Mouse (Mus musculus) spleen, adult 2 months (tissue): ENCODE data around the gene Eef1a1. TPM values are rescaled to one million over a fixed set of nuclear protein-coding genes. Genes with fewer than 3 reads are reported as not detected.
"Not testable (repeated sequence)": the region's sequence is repeated elsewhere in the genome, so short reads cannot be mapped to it uniquely, and the experiment has no call there.

Experiments
- DNase-seq, 2 experiments: peaks; one replicate each; pipeline versions ENCODE4 v3.0.0 to v3.0.0-alpha.2; 2012 to 2021; ENCODE audit warnings: low spot score in 2 of 2, low read depth in 1 of 2
- H3K27ac ChIP-seq: fragments of 200-500 bp; 2 replicates; pipeline ENCODE4 v1.5.1; 2012; ENCODE audit warnings: low read length, inconsistent platforms; ENCODE audit not compliant: insufficient read depth
- H3K27me3 ChIP-seq: fragments of 200-500 bp; 2 replicates; pipeline ENCODE4 v1.6.1; 2012; ENCODE audit warnings: mild to moderate bottlenecking, moderate library complexity, low read length, inconsistent platforms; ENCODE audit not compliant: control insufficient read depth, insufficient read depth
- H3K36me3 ChIP-seq: fragments of 200-500 bp; 2 replicates; pipeline ENCODE4 v1.6.1; 2012; ENCODE audit warnings: mild to moderate bottlenecking, low read length, inconsistent platforms; ENCODE audit not compliant: control insufficient read depth, insufficient read depth
- H3K4me1 ChIP-seq: fragments of 200-500 bp; 2 replicates; pipeline ENCODE4 v1.6.1; 2011; ENCODE audit warnings: inconsistent platforms; ENCODE audit not compliant: control insufficient read depth, insufficient read depth, insufficient read length
- H3K4me3 ChIP-seq: fragments of 200-500 bp; 2 replicates; pipeline ENCODE4 v1.5.1; 2011; ENCODE audit warnings: mild to moderate bottlenecking, inconsistent platforms; ENCODE audit not compliant: insufficient read depth, insufficient read length; ENCODE audit errors: extremely low read depth
- CTCF ChIP-seq: fragments of 200-500 bp; IDR thresholded peaks from 2 replicates; pipeline ENCODE4 v1.5.1; 2011; ENCODE audit warnings: mild to moderate bottlenecking, inconsistent platforms; ENCODE audit not compliant: insufficient read depth, insufficient read length, insufficient replicate concordance; ENCODE audit errors: extremely low read depth
- POLR2A ChIP-seq: fragments of 200-500 bp; IDR thresholded peaks from 2 replicates; pipeline ENCODE4 v1.6.1; 2011; ENCODE audit warnings: low read depth, low read length, inconsistent platforms
- WGBS: fragments of 180-500 bp; shearing (Covaris S2); methylation state at CpG from one replicate; pipeline ENCODE4 v1.1.7; 2018; 5-methylcytosine and 5-hydroxymethylcytosine counted together
- polyA plus RNA-seq: library from polyadenylated mRNA; depleted of rRNA; stranded (reverse); fragments of >200 nt; gene quantifications from 2 replicates; pipeline ENCODE4 v1.2.3, GENCODE M21; 2012

Gene Eef1a1
- polyA plus RNA-seq, 1 experiment: 2,890 TPM

GRCm38 (mm10) chr9:78503223-78504079, 14.5 kb upstream of the Eef1a1 start:
- DNase-seq: no peak
- H3K36me3 ChIP-seq: no peaks in the 10 kb centered on the region

GRCm38 (mm10) chr9:78501284-78501683, 12.3 kb upstream of the Eef1a1 start:
- H3K36me3 ChIP-seq: no peaks in the 10 kb centered on the region
- DNase-seq: no peak
- 89% methylated on average over 4 of the region's 4 CpGs for WGBS
- no peak overlapping the region for H3K27ac ChIP-seq
- H3K4me3 ChIP-seq: no peak overlapping the region
- H3K27me3 ChIP-seq: no peaks in the 10 kb centered on the region
- TF ChIP-seq CTCF: no peak
- TF ChIP-seq POLR2A: no peak
- no peaks in the 10 kb centered on the region for H3K4me1 ChIP-seq

More at GRCm38 (mm10) chr9:78503223-78504079, 14.5 kb upstream of the Eef1a1 start:
- no peak overlapping the region for H3K4me3 ChIP-seq
- H3K27me3 ChIP-seq: no peaks in the 10 kb centered on the region
- no peak overlapping the region for H3K27ac ChIP-seq
- 75% methylated on average over 6 of the region's 6 CpGs for WGBS
- TF ChIP-seq CTCF (no peak), POLR2A (no peak)
- no peaks in the 10 kb centered on the region for H3K4me1 ChIP-seq

- H3K4me1 ChIP-seq: no peaks in the 10 kb centered on the region
- WGBS: 93% methylated on average over 3 of the region's 3 CpGs
- TF ChIP-seq POLR2A (no peak), CTCF (no peak)
- no peaks in the 10 kb centered on the region for H3K27me3 ChIP-seq
- no peaks in the 10 kb centered on the region for H3K36me3 ChIP-seq
- no peak for DNase-seq
- H3K27ac ChIP-seq: no peak overlapping the region
- H3K4me3 ChIP-seq: no peak overlapping the region
Measured at GRCm38 (mm10) chr9:78500386-78500785, 11.4 kb upstream of the Eef1a1 start.

DNA sequence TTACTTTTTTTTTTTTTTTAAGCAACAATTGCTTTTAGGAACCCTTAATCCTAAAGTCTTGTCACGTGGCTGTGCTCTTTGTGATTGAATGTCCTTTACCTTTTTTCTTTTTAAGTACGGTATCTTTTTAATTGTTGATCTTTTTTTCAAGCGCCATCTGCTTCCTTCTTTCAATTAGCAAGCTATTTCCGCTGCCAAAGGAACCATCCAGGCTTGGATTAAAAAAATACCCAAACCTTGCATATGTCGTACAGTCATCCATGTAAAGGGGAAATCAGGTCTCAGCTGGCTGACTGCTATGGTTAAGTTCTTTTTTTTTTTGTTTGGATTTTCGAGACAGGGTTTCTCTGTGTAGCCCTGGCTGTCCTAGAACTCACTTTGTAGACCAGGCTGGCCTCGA, 4.2 kb upstream of the Eef1a1 start:
- DNase-seq: no peak
- no peaks in the 10 kb centered on the region for H3K4me1 ChIP-seq
- H3K4me3 ChIP-seq: no peak overlapping the region
- H3K27ac ChIP-seq: no peak overlapping the region
- no peaks in the 10 kb centered on the region for H3K27me3 ChIP-seq
- TF ChIP-seq CTCF: no peak
- TF ChIP-seq POLR2A: no peak
- 60% methylated on average over 7 of the region's 7 CpGs for WGBS
- H3K36me3 ChIP-seq: no peaks in the 10 kb centered on the region

DNA sequence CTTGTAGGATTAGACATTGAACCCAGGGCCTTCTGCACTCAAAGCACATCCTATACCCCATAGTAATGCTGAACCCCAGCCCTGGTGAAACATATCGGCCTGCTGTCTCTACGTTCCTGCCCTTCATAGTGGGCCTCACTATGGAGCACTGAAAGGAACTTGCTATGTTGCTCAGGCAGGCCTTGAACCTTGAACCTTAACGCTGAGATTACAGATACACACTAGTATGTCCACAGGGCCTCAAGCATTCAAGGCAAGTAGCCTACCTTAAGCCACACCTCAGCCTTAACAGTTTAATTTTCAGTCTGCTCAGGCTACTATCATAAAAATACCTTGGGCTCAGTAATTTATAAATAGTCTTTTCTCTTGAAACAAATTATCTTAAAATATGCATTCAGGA, 3.3 kb upstream of the Eef1a1 start:
- H3K4me3 ChIP-seq: no peak overlapping the region
- H3K27me3 ChIP-seq: no peaks in the 10 kb centered on the region

GRCm38 (mm10) chr9:78491169-78491568, 2.2 kb upstream of the Eef1a1 start:
- DNase-seq: no peak
- Histone ChIP-seq H3K27ac (no peak overlapping the region), H3K4me1 (no peaks in the 10 kb centered on the region), H3K27me3 (no peaks in the 10 kb centered on the region), H3K36me3 (no peaks in the 10 kb centered on the region), H3K4me3 (no peak overlapping the region)
- WGBS: 83% methylated on average over 3 of the region's 3 CpGs
- TF ChIP-seq POLR2A: no peak
- no peak for TF ChIP-seq CTCF

More for the DNA sequence above, 3.3 kb upstream of the Eef1a1 start:
- Histone ChIP-seq H3K4me1 (no peaks in the 10 kb centered on the region), H3K27ac (no peak overlapping the region), H3K36me3 (no peaks in the 10 kb centered on the region)
- TF ChIP-seq CTCF (no peak), POLR2A (no peak)
- WGBS: 94% methylated on average over 3 of the region's 3 CpGs
- DNase-seq: no peak

GRCm38 (mm10) chr9:78488021-78488420, 930 bp downstream of the Eef1a1 start:
- not testable (repeated sequence) for DNase-seq, H3K36me3 ChIP-seq, H3K27ac ChIP-seq, H3K27me3 ChIP-seq, H3K4me1 ChIP-seq, H3K4me3 ChIP-seq
- WGBS: 90% methylated on average over 5 of the region's 5 CpGs
